Mouse (Mus musculus): ENCODE measurements around the gene Stom. TPM values are rescaled to one million over a fixed set of nuclear protein-coding genes. Genes with fewer than 3 reads are reported as not detected.

Stom gene
- polyA plus RNA-seq, 1 experiment from 2014 or later = 29.7 TPM

DNA sequence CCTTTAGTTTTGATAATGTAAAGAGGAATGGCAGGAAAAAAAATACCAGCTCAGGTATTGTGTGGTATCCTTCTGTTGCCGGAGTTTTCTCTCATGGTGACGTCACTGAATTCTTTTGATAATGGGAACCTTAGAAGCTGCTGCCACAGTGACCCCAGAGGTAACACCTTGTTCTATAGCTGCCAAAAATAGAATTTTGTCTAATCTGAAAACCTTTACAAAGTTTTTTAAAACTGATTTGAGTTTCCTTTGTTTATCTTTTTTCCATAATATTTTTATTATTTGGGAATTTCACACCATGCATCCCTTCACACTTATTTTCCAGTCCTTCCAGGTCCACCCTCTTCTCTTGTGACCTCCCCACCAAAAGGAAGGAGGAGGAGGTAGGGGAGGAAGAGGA, 30.9 kb upstream of the Stom start, which contains the start of gene 4930568D16Rik:
4930568D16Rik (minus strand) TSS at position 101 of the 400 bp plus-strand sequence.
- Histone ChIP-seq H3K9ac (ENCODE audit: low read depth, low read length) (no peak within 1 kb of the TSS), H3K27ac (no peak within 1 kb of the TSS), H3K4me1 (replicated peaks; ENCODE audit: insufficient read depth, low read length) (no peaks in the 10 kb centered on the region), H3K27me3 (ENCODE audit: insufficient read depth, low read length) (no peaks in the 10 kb centered on the region), H3K4me3 (replicated peaks; ENCODE audit: low read depth, low read length) (no peak within 1 kb of the TSS), H3K36me3 (ENCODE audit: insufficient read depth, low read length) (no peaks in the 10 kb centered on the region), H3K9me3 (replicated peaks; ENCODE audit: low read length) (no peaks in the 10 kb centered on the region), H3K4me2 (ENCODE audit: low read length) (no peak within 1 kb of the TSS)
- ATAC-seq (replicated peaks; ENCODE audit: low FRiP score, low read depth) (no peak), DNase-seq (ENCODE audit: low spot score) (no peak)
- TF ChIP-seq CTCF (IDR thresholded peaks at IDR 0.05; ENCODE audit: low read depth) = no peak
- 72% methylated on average over 2 of the region's 2 CpGs for whole genome bisulfite sequencing

DNA sequence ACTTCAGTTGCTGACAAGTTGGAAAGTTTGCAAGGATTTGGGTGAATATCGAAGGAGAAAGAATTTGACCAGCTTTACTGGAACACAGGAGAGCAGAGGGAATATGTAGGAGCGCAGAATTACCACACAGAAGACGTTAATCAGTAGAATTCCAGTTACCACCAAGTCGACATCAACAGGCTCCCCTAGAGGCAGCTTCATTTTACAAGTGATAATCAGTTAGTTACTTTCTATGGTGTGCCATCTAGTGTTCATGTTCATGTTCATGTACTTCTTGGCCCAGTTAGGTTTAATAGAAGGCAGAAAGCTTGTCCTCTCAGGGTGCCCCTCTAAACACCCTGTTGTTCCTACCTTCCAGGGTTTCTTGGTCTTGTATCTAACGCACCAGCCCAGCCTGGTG, 12.4 kb upstream of the Stom start:
- H3K4me1 ChIP-seq (replicated peaks; ENCODE audit: insufficient read depth, low read length) = no peaks in the 10 kb centered on the region
- no peak overlapping the region for H3K9ac ChIP-seq (ENCODE audit: low read depth, low read length)
- no peaks in the 10 kb centered on the region for H3K36me3 ChIP-seq (ENCODE audit: insufficient read depth, low read length)
- DNase-seq (ENCODE audit: low spot score) (peak; percentile 96), ATAC-seq (replicated peaks; ENCODE audit: low FRiP score, low read depth) (no peak; the same call in 1 of the 2 replicates)
- 45% methylated on average over 5 of the region's 5 CpGs for WGBS
- TF ChIP-seq CTCF (IDR thresholded peaks at IDR 0.05; ENCODE audit: low read depth) = peak; percentile 90
- no peak overlapping the region for H3K4me3 ChIP-seq (replicated peaks; ENCODE audit: low read depth, low read length)
- no peaks in the 10 kb centered on the region for H3K9me3 ChIP-seq (replicated peaks; ENCODE audit: low read length)
- no peaks in the 10 kb centered on the region for H3K27me3 ChIP-seq (ENCODE audit: insufficient read depth, low read length)
- no peak overlapping the region for H3K4me2 ChIP-seq (ENCODE audit: low read length)
- no peak overlapping the region for H3K27ac ChIP-seq

DNA sequence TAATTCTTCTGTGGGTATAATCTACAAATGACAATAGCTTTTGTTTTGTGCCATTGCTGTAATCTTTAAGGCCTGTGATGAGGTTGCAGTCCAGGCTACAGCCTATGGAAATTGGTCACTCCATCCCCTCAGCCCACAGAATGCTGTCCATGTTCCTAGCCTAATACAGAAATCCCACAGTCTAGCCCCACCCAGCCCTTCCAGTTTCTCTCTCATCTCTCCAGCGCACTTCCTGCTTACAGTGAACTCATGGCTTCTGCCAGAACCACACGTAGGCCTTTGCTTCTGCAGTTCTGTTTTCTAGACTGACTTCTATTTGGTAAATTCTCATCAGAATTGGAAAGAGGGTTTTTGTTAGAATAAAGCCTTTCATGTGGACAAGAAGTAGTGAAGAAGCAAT, 9.2 kb upstream of the Stom start:
- TF ChIP-seq CTCF (IDR thresholded peaks at IDR 0.05; ENCODE audit: low read depth) = no peak
- ATAC-seq (replicated peaks; ENCODE audit: low FRiP score, low read depth) (no peak), DNase-seq (ENCODE audit: low spot score) (no peak)
- H3K27me3 ChIP-seq (ENCODE audit: insufficient read depth, low read length) = no peaks in the 10 kb centered on the region
- no peak overlapping the region for H3K9ac ChIP-seq (ENCODE audit: low read depth, low read length)
- no peaks in the 10 kb centered on the region for H3K36me3 ChIP-seq (ENCODE audit: insufficient read depth, low read length)
- no peaks in the 10 kb centered on the region for H3K9me3 ChIP-seq (replicated peaks; ENCODE audit: low read length)
- no peak overlapping the region for H3K27ac ChIP-seq
- H3K4me3 ChIP-seq (replicated peaks; ENCODE audit: low read depth, low read length) = no peak overlapping the region
- no peak overlapping the region for H3K4me2 ChIP-seq (ENCODE audit: low read length)
- no peaks in the 10 kb centered on the region for H3K4me1 ChIP-seq (replicated peaks; ENCODE audit: insufficient read depth, low read length)
- WGBS = 55% methylated on average over 2 of the region's 2 CpGs

DNA sequence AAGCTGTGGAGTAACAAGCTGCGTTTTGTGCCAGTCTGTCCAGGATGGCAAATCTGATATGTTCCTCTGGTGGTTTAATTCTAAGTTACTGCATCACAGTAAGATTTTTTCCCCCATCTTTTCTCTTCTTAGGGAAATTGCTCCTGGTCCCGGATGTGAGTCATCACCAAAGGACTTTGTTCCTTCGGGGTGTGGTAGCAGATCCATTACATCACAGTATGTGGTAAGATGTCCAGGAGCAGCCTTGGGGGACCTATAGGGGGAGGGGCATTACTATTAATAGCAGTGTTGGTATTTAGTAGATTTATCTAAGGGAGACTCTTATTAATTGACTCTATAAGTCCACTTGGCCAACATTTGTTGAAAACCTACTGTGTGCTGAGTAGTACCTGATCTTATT, 5.8 kb upstream of the Stom start:
- H3K4me2 ChIP-seq (ENCODE audit: low read length) = no peak overlapping the region
- 75% methylated on average over 3 of the region's 3 CpGs for WGBS
- DNase-seq (ENCODE audit: low spot score) = no peak
- H3K27me3 ChIP-seq (ENCODE audit: insufficient read depth, low read length) = no peaks in the 10 kb centered on the region
- H3K4me1 ChIP-seq (replicated peaks; ENCODE audit: insufficient read depth, low read length) = no peaks in the 10 kb centered on the region
- no peak overlapping the region for H3K9ac ChIP-seq (ENCODE audit: low read depth, low read length)
- no peak overlapping the region for H3K4me3 ChIP-seq (replicated peaks; ENCODE audit: low read depth, low read length)
- no peak overlapping the region for H3K27ac ChIP-seq
- H3K36me3 ChIP-seq (ENCODE audit: insufficient read depth, low read length) = no peaks in the 10 kb centered on the region
- no peak for TF ChIP-seq CTCF (IDR thresholded peaks at IDR 0.05; ENCODE audit: low read depth)
- no peaks in the 10 kb centered on the region for H3K9me3 ChIP-seq (replicated peaks; ENCODE audit: low read length)
- ATAC-seq (replicated peaks; ENCODE audit: low FRiP score, low read depth) = no peak

DNA sequence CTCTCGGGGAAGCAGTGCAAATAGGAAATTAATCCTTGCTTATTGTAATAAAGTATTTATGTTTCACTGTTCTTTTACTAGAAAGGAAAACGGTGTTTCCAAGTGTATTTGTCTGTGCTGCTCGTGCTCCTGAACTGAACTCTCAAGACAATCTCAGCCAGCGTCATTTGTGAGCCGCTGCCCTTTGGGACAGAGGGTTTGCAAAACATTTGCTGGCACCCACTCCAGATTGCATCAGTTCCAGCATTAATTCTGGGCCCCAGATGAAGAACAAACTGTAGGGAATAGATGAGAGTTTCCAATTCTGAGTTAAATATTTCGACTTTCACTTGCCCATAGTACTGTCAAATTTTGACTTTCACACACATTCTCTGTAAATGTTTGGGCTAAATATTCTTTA, 1.9 kb upstream of the Stom start:
- no peak overlapping the region for H3K27ac ChIP-seq
- DNase-seq (ENCODE audit: low spot score) (peak; percentile 21), ATAC-seq (replicated peaks; ENCODE audit: low FRiP score, low read depth) (no peak)
- no peaks in the 10 kb centered on the region for H3K27me3 ChIP-seq (ENCODE audit: insufficient read depth, low read length)
- H3K4me3 ChIP-seq (replicated peaks; ENCODE audit: low read depth, low read length) = no peak overlapping the region
- H3K4me1 ChIP-seq (replicated peaks; ENCODE audit: insufficient read depth, low read length) = 0 out of 2 replicates have a peak, but pooled peaks cover 6% of the 10 kb centered on the region
- no peaks in the 10 kb centered on the region for H3K9me3 ChIP-seq (replicated peaks; ENCODE audit: low read length)
- no peak for TF ChIP-seq CTCF (IDR thresholded peaks at IDR 0.05; ENCODE audit: low read depth)
- no peaks in the 10 kb centered on the region for H3K36me3 ChIP-seq (ENCODE audit: insufficient read depth, low read length)
- no peak overlapping the region for H3K9ac ChIP-seq (ENCODE audit: low read depth, low read length)
- no peak overlapping the region for H3K4me2 ChIP-seq (ENCODE audit: low read length)
- WGBS = 62% methylated on average over 6 of the region's 6 CpGs

DNA sequence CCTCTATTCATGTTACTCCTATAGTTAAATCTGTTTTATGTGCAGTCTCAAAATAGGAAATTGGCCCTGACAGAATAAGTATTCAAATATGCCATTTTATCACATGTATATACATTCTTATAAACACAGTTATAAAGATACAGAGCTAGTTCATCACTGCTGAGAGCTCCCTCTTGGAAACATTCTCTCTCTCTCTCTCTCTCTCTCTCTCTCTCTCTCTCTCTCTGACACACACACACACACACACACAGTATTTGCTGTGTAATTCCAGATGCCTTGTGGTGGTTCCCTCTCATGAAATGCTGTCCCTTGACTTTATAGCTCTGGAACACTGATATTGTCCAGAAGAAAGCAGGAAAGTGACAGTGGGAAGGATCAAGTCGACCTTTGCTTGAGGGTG, 1.3 kb upstream of the Stom start:
- Histone ChIP-seq H3K27me3 (ENCODE audit: insufficient read depth, low read length) (no peaks in the 10 kb centered on the region), H3K4me3 (replicated peaks; ENCODE audit: low read depth, low read length) (no peak overlapping the region), H3K4me2 (ENCODE audit: low read length) (no peak overlapping the region), H3K27ac (no peak overlapping the region), H3K36me3 (ENCODE audit: insufficient read depth, low read length) (no peaks in the 10 kb centered on the region), H3K4me1 (replicated peaks; ENCODE audit: insufficient read depth, low read length) (0 out of 2 replicates have a peak, but pooled peaks cover 6% of the 10 kb centered on the region), H3K9ac (ENCODE audit: low read depth, low read length) (no peak overlapping the region), H3K9me3 (replicated peaks; ENCODE audit: low read length) (no peaks in the 10 kb centered on the region)
- TF ChIP-seq CTCF (IDR thresholded peaks at IDR 0.05; ENCODE audit: low read depth) = no peak
- 49% methylated on average over 1 of the region's 1 CpGs for WGBS
- ATAC-seq (replicated peaks; ENCODE audit: low FRiP score, low read depth) (no peak), DNase-seq (ENCODE audit: low spot score) (no peak)

DNA sequence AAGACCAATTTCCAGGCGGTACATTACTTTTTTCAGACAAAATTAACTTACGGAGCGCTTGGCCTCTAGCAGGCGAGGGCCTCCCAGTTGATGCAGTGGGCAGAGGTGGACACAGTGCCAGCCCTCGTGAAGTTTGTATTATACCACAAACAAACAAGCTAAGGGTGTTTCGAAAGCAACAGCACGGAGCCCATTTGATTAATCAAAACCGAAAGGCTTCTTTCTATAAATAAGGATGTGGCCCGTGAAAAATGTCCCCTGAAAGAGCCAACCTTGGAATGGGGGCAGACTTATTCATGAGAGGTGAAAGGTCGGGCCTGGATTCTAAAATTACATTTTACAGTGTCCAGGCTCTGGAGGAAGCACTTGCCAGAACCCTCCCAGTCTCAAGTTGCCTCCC, 643 bp upstream of the Stom start:
- no peak for TF ChIP-seq CTCF (IDR thresholded peaks at IDR 0.05; ENCODE audit: low read depth)
- Histone ChIP-seq H3K4me3 (replicated peaks; ENCODE audit: low read depth, low read length) (peak overlapping the region; percentile 74; the same call in 1 of the 2 replicates), H3K27me3 (ENCODE audit: insufficient read depth, low read length) (no peaks in the 10 kb centered on the region), H3K9me3 (replicated peaks; ENCODE audit: low read length) (no peaks in the 10 kb centered on the region), H3K9ac (ENCODE audit: low read depth, low read length) (peak overlapping the region; percentile 68; the same call in 1 of the 2 replicates), H3K4me1 (replicated peaks; ENCODE audit: insufficient read depth, low read length) (0 out of 2 replicates have a peak, but pooled peaks cover 6% of the 10 kb centered on the region), H3K27ac (peak overlapping the region; percentile 75), H3K4me2 (ENCODE audit: low read length) (peak overlapping the region; percentile 99), H3K36me3 (ENCODE audit: insufficient read depth, low read length) (no peaks in the 10 kb centered on the region)
- no peak for DNase-seq (ENCODE audit: low spot score)
- ATAC-seq (replicated peaks; ENCODE audit: low FRiP score, low read depth) = 0 out of 2 replicates have a peak, but pooled peaks have one; percentile 8
- WGBS = 36% methylated on average over 10 of the region's 10 CpGs

Measured in kidney, postnatal 0 days (tissue).